Mouse (Mus musculus) small intestine, adult 2 months (tissue): ENCODE data around the gene Xrcc1. TPM values are rescaled to one million over a fixed set of nuclear protein-coding genes. Genes with fewer than 3 reads are reported as not detected.
A peak's percentile ranks its signal among the peaks of the same experiment; 100 is the strongest.

ENCODE experiments used
- H3K27ac ChIP-seq: fragments of 200-500 bp; 2 replicates; pipeline ENCODE4 v1.5.1; 2012; ENCODE audit warnings: low read depth, low read length, control low read depth, inconsistent platforms; ENCODE audit not compliant: insufficient read depth
- H3K27me3 ChIP-seq: fragments of 200-500 bp; 2 replicates; pipeline ENCODE4 v1.6.1; 2012; ENCODE audit warnings: mild to moderate bottlenecking, moderate library complexity, low read length, inconsistent platforms; ENCODE audit not compliant: control insufficient read depth, insufficient read depth
- H3K36me3 ChIP-seq: fragments of 200-500 bp; 2 replicates; pipeline ENCODE4 v1.6.1; 2012; ENCODE audit warnings: mild to moderate bottlenecking, low read length, control low read depth, inconsistent platforms; ENCODE audit not compliant: control insufficient read depth, insufficient read depth
- H3K4me1 ChIP-seq: fragments of 200-500 bp; 2 replicates; pipeline ENCODE4 v1.6.1; 2012; ENCODE audit warnings: low read length, inconsistent platforms, mixed read lengths; ENCODE audit not compliant: control insufficient read depth, insufficient read depth, insufficient read length
- H3K4me3 ChIP-seq: fragments of 200-500 bp; 2 replicates; pipeline ENCODE4 v1.5.1; 2012; ENCODE audit warnings: low read depth, mild to moderate bottlenecking, control low read depth, inconsistent platforms, low read length, moderate library complexity
- CTCF ChIP-seq: fragments of 200-500 bp; IDR thresholded peaks from 2 replicates; pipeline ENCODE4 v1.5.1; 2012; ENCODE audit warnings: low read depth, mild to moderate bottlenecking, control low read depth, inconsistent platforms, low read length, moderate library complexity, mixed read lengths; ENCODE audit not compliant: insufficient replicate concordance, insufficient read length; ENCODE audit errors: extremely low read depth
- POLR2A ChIP-seq: fragments of 200-500 bp; IDR thresholded peaks from 2 replicates; pipeline ENCODE4 v1.6.1; 2012; ENCODE audit warnings: low read depth, mild to moderate bottlenecking, control low read depth, inconsistent platforms, low read length, moderate library complexity
- WGBS: fragments of 180-500 bp; shearing (Covaris S2); methylation state at CpG from one replicate; pipeline ENCODE4 v1.1.7; 2018; 5-methylcytosine and 5-hydroxymethylcytosine counted together
- polyA plus RNA-seq: library from polyadenylated mRNA; depleted of rRNA; stranded (reverse); fragments of >200 nt; gene quantifications from 2 replicates; pipeline ENCODE4 v1.2.3, GENCODE M21; 2012

Xrcc1 gene
- polyA plus RNA-seq, 1 experiment, result 24.7 TPM

DNA sequence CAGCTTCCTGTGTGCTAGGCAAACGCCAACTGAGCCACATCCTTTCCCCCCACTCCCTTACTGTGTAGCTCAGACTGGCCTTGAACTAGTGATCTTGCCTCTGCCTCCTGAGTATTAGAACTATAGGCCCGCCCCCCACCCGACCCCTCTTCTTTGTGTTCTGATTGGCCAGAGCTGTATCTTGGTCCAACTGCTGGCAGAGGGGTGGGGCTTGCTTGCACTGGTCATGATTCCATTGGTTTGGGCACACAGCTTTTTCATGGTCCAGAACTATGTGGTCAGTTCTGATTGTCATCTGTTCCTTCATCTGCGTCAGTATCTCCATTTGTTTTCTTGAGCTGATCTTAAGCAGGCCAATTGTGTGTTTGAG lies 17.7 kb downstream of the Xrcc1 start:
- Histone ChIP-seq H3K4me3 (no peak overlapping the region), H3K27me3 (no peaks in the 10 kb centered on the region), H3K27ac (no peak overlapping the region), H3K36me3 (peaks cover 22% of the 10 kb centered on the region), H3K4me1 (no peaks in the 10 kb centered on the region)
- no peak for TF ChIP-seq CTCF
- TF ChIP-seq POLR2A, result no peak
- 84% methylated on average over 4 of the region's 4 CpGs for WGBS

DNA sequence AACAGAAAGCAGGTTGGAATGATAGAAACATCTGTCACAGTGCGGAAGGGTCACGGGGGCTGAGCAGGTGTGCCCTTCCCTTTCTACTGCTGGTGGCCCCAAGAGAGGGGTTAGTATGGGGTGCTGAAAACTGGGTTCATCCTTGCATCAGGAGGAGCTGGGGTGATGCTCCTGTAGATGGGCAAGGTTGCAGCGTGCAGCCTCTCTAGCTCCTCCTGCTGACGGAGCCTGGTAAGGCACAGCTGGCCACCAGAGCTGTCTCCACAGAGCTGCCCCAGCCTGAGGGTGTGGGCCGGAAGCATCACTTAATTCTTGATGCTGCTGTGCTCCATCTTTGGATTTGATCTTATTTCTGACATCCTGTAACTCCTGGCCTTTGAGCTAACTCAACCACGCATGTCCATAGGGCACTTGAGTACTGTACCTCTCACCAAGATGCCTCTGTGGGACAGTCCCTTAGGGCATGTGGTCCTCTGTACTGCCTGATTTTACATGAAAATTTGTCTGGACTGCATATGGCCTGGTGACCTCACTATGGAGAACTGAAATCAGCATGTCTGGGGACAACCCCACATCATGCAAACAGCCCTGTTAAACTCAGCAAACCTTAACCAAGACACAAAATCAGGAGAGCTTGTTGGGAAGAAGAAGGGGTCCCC lies 18.6 kb downstream of the Xrcc1 start:
- Histone ChIP-seq H3K4me1 (no peaks in the 10 kb centered on the region), H3K4me3 (no peak overlapping the region), H3K36me3 (peaks cover 22% of the 10 kb centered on the region), H3K27ac (no peak overlapping the region), H3K27me3 (no peaks in the 10 kb centered on the region)
- 58% methylated on average over 6 of the region's 6 CpGs for WGBS
- TF ChIP-seq POLR2A (no peak), CTCF (peak; percentile 87)

DNA sequence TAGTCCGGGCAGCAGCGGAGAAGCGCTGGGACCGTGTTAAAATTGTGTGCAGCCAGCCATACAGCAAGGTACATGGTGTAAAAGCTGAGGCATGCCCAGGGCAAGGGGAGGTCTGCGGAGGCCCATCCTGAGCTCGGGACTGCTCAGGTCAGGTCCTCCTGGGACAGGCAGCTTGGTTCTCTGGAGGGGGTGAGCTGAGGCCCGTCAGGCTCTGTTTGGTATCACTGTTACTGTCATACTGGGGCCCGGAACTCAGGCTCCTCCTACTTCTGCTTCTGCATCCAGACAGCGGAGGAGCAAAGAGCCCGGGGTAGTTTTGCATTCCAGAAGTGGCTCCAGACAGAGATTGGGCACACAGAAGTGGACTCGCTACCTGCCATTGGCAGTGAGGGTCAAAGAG lies 19.5 kb downstream of the Xrcc1 start:
- no peaks in the 10 kb centered on the region for H3K27me3 ChIP-seq
- no peak overlapping the region for H3K27ac ChIP-seq
- no peak overlapping the region for H3K4me3 ChIP-seq
- no peaks in the 10 kb centered on the region for H3K4me1 ChIP-seq
- peaks cover 19% of the 10 kb centered on the region for H3K36me3 ChIP-seq
- TF ChIP-seq CTCF, result no peak
- TF ChIP-seq POLR2A, result no peak
- WGBS, result 90% methylated on average over 11 of the region's 11 CpGs

DNA sequence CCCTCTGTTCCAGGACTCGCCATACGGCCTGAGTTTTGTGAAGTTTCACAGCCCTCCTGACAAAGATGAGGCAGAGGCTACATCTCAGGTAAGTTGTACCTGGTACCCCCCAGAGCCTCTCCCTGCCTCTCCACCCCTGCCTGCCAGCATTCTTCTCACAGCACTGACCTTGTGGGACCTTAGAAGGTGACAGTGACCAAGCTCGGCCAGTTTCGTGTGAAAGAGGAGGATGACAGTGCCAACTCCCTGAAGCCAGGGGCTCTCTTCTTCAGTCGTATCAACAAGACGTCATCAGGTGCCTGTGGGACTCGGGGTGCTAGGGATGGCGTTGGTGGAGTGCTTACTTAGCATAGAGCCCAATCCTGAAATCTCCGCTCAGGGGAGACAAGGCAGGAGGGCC lies 20.1 kb downstream of the Xrcc1 start:
- H3K27ac ChIP-seq, result no peak overlapping the region
- H3K4me3 ChIP-seq, result no peak overlapping the region
- no peaks in the 10 kb centered on the region for H3K4me1 ChIP-seq
- H3K27me3 ChIP-seq, result no peaks in the 10 kb centered on the region
- TF ChIP-seq POLR2A (no peak), CTCF (no peak)
- WGBS, result 94% methylated on average over 9 of the region's 9 CpGs
- peaks cover 20% of the 10 kb centered on the region for H3K36me3 ChIP-seq

DNA sequence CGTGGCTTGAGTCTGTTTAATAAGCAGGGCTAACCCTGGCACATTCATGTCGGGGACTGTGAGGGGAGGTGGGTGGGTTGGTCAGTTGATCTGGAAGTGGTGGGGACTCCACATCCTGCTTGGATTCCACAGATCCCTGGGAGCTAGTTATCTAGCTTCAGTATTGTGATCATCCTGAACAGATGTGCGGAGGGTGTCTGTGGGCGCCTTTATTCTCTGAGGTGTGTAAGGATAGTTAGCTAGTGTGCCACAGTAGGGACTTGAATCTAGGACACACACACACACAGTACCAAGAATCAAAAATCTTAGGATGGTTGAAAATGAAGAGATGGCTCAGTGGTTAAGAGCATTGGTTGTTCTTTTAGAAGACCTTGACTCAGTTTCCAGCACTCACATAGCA lies 22.4 kb downstream of the Xrcc1 start:
- Histone ChIP-seq H3K4me1 (no peaks in the 10 kb centered on the region; the same call in 1 of the 2 replicates), H3K27me3 (no peaks in the 10 kb centered on the region), H3K27ac (no peak overlapping the region), H3K36me3 (peaks cover 19% of the 10 kb centered on the region), H3K4me3 (no peak overlapping the region)
- TF ChIP-seq CTCF, result no peak
- no peak for TF ChIP-seq POLR2A
- 90% methylated on average over 4 of the region's 4 CpGs for WGBS

DNA sequence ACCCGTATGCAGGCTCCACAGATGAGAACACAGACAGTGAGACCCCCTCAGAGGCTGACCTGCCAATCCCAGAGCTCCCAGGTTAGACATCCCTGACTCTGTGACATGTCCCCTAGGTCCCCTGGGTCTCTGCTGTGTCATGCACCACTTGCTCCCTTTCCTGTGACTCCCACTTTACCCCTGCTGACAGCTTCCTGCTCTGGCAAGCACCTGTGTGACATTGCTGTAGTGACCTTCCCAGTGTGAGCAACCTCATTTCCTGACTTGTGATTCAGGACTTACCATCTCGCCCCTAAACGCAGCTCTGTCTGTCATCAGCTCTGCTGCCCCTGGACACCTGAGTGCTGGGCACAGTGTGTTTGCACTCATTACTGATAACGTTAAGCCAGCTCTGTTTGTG lies 25.0 kb downstream of the Xrcc1 start:
- Histone ChIP-seq H3K27ac (no peak overlapping the region), H3K4me1 (peaks cover 9% of the 10 kb centered on the region), H3K36me3 (peaks cover 19% of the 10 kb centered on the region), H3K4me3 (no peak overlapping the region), H3K27me3 (no peaks in the 10 kb centered on the region)
- WGBS, result 77% methylated on average over 4 of the region's 4 CpGs
- no peak for TF ChIP-seq POLR2A
- TF ChIP-seq CTCF, result no peak

DNA sequence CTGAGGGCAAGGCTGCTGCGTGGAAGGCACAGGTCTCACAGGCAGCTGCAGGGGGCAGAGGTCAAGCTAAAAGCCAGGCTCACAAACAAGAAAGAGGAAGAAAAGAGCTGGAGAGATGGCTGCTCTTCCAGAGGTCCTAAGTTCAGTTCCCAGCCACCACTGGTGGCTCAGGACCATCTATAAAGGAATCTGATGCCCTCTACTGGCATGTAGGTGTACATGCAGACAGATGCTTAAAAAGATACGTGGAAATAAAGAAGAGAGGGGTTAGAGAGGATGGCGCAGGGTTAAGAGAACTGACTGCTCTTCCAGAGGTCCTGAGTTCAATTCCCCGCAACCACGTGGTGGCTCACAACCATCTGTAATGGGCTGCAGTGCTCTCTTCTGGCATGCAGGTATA lies 26.4 kb downstream of the Xrcc1 start:
- Histone ChIP-seq H3K36me3 (peaks cover 8% of the 10 kb centered on the region), H3K4me1 (peaks cover 9% of the 10 kb centered on the region), H3K27ac (no peak overlapping the region), H3K4me3 (no peak overlapping the region), H3K27me3 (no peaks in the 10 kb centered on the region)
- TF ChIP-seq CTCF, result peak; percentile 43; the same call in 1 of the 2 replicates
- TF ChIP-seq POLR2A, result no peak
- 69% methylated on average over 5 of the region's 5 CpGs for WGBS
